Mouse (Mus musculus) liver, adult 2 months (tissue): ENCODE data around the gene Cdk11b. TPM values are rescaled to one million over a fixed set of nuclear protein-coding genes. Genes with fewer than 3 reads are reported as not detected.

Source experiments
- DNase-seq: peaks from one replicate; pipeline ENCODE4 v3.0.0-alpha.2; 2011; ENCODE audit warnings: low read depth, low spot score; ENCODE audit errors: extremely low read depth
- H3K27ac ChIP-seq: fragments of 200-500 bp; replicated peaks from 2 replicates; pipeline ENCODE4 v1.5.1; 2012; ENCODE audit warnings: low read depth, mild to moderate bottlenecking, control low read depth, inconsistent platforms, low read length; ENCODE audit not compliant: insufficient read depth
- H3K27me3 ChIP-seq: fragments of 200-500 bp; 2 replicates; pipeline ENCODE4 v1.6.1; 2012; ENCODE audit warnings: mild to moderate bottlenecking, moderate library complexity, low read length, inconsistent platforms; ENCODE audit not compliant: control insufficient read depth, insufficient read depth
- H3K36me3 ChIP-seq: fragments of 200-500 bp; 2 replicates; pipeline ENCODE4 v1.6.1; 2012; ENCODE audit warnings: low read length, inconsistent platforms; ENCODE audit not compliant: control insufficient read depth, insufficient read depth
- H3K4me1 ChIP-seq: fragments of 200-500 bp; 2 replicates; pipeline ENCODE4 v1.6.1; 2011; ENCODE audit warnings: low read length; ENCODE audit not compliant: control insufficient read depth, insufficient read depth
- H3K4me3 ChIP-seq: fragments of 200-500 bp; 2 replicates; pipeline ENCODE4 v1.5.1; 2011; ENCODE audit warnings: low read depth, mild to moderate bottlenecking, control low read depth, low read length, moderate library complexity; ENCODE audit not compliant: insufficient read depth
- H3K79me2 ChIP-seq: fragments of 200-500 bp; 2 replicates; pipeline ENCODE4 v1.6.1; 2012; ENCODE audit warnings: inconsistent platforms, mild to moderate bottlenecking, low read length, moderate library complexity; ENCODE audit not compliant: control insufficient read depth, insufficient read depth
- H3K9ac ChIP-seq: fragments of 200-500 bp; 2 replicates; pipeline ENCODE4 v1.6.1; 2012; ENCODE audit warnings: low read depth, mild to moderate bottlenecking, control low read depth, inconsistent platforms, low read length
- CTCF ChIP-seq: fragments of 200-500 bp; IDR thresholded peaks from 2 replicates; pipeline ENCODE4 v1.5.1; 2011; ENCODE audit warnings: low read depth, low read length, control low read depth
- POLR2A ChIP-seq: fragments of 200-500 bp; IDR thresholded peaks from 2 replicates; pipeline ENCODE4 v1.6.1; 2011; ENCODE audit warnings: low read length, control low read depth; ENCODE audit not compliant: insufficient read depth; ENCODE audit errors: extremely low read depth
- WGBS: fragments of 180-500 bp; shearing (Covaris S2); methylation state at CpG from one replicate; pipeline ENCODE4 v1.1.7; 2018; 5-methylcytosine and 5-hydroxymethylcytosine counted together
- polyA plus RNA-seq: library from polyadenylated mRNA; depleted of rRNA; stranded (reverse); fragments of >200 nt; gene quantifications from 2 replicates; pipeline ENCODE4 v1.2.3, GENCODE M21; 2012; rRNA removed
- total RNA-seq: library from RNA; depleted of rRNA; stranded (reverse); fragments of >200 nt; gene quantifications from 2 replicates; pipeline ENCODE4 v1.2.3, GENCODE M21; 2014; rRNA removed

Cdk11b gene
- total and polyA plus RNA-seq, 2 experiments: 10.6 to 11.2 TPM

GRCm38 (mm10) chr4:155694482-155695401 lies 70.1 kb downstream of the Cdk11b start:
- no peaks in the 10 kb centered on the region for H3K36me3 ChIP-seq
- peak overlapping the region; percentile 49 for H3K4me3 ChIP-seq
- H3K4me1 ChIP-seq: no peaks in the 10 kb centered on the region
- H3K79me2 ChIP-seq: no peaks in the 10 kb centered on the region
- H3K9ac ChIP-seq: peak overlapping the region; percentile 24
- no peak overlapping the region for H3K27ac ChIP-seq
- H3K27me3 ChIP-seq: peaks cover 6% of the 10 kb centered on the region; the same call in 1 of the 2 replicates
- WGBS: 3% methylated on average over 92 of the region's 92 CpGs
- DNase-seq: no peak
- TF ChIP-seq CTCF: 0 out of 2 replicates have a peak, but pooled peaks have one; percentile 30
- no peak for TF ChIP-seq POLR2A

GRCm38 (mm10) chr4:155695531-155696062 lies 70.9 kb downstream of the Cdk11b start:
- Histone ChIP-seq H3K9ac (no peak overlapping the region), H3K4me3 (no peak overlapping the region)
- DNase-seq: no peak

GRCm38 (mm10) chr4:155696261-155697255 lies 71.9 kb downstream of the Cdk11b start:
- H3K36me3 ChIP-seq: no peaks in the 10 kb centered on the region
- no peak overlapping the region for H3K9ac ChIP-seq
- no peak overlapping the region for H3K4me3 ChIP-seq
- no peak for DNase-seq
- H3K27ac ChIP-seq: no peak overlapping the region
- no peaks in the 10 kb centered on the region for H3K79me2 ChIP-seq
- H3K27me3 ChIP-seq: peaks cover 6% of the 10 kb centered on the region; the same call in 1 of the 2 replicates
- WGBS: 68% methylated on average over 16 of the region's 16 CpGs
- TF ChIP-seq CTCF (no peak), POLR2A (no peak)
- H3K4me1 ChIP-seq: no peaks in the 10 kb centered on the region

More at GRCm38 (mm10) chr4:155695531-155696062, 70.9 kb downstream of the Cdk11b start:
- Histone ChIP-seq H3K27ac (no peak overlapping the region), H3K79me2 (no peaks in the 10 kb centered on the region), H3K27me3 (peaks cover 6% of the 10 kb centered on the region; the same call in 1 of the 2 replicates), H3K4me1 (no peaks in the 10 kb centered on the region), H3K36me3 (no peaks in the 10 kb centered on the region)
- 71% methylated on average over 4 of the region's 4 CpGs for WGBS
- TF ChIP-seq POLR2A (no peak), CTCF (no peak)

Other genes starting within 250 kb of the Cdk11b start
- under 0.01 and 0.20 TPM in 2 replicates for gene Gabrd, start 226.7 kb upstream of the Cdk11b start, total RNA-seq
- 0.04 and 0.11 TPM in 2 replicates for gene Gabrd, start 226.7 kb upstream of the Cdk11b start, polyA plus RNA-seq
- gene Cfap74, start 215.7 kb upstream of the Cdk11b start, total RNA-seq: 0.09 and 0.27 TPM in 2 replicates
- gene Cfap74, start 215.7 kb upstream of the Cdk11b start, polyA plus RNA-seq: 0.06 TPM in 2 replicates
- not detected in 2 replicates for gene Tmem52, start 155.7 kb upstream of the Cdk11b start, total RNA-seq
- not detected in 2 replicates for gene Tmem52, start 155.7 kb upstream of the Cdk11b start, polyA plus RNA-seq
- gene Gnb1, start 133.5 kb upstream of the Cdk11b start, total RNA-seq: 26.5 and 40.1 TPM in 2 replicates
- gene Gnb1, start 133.5 kb upstream of the Cdk11b start, polyA plus RNA-seq: 140 and 143 TPM in 2 replicates
- gene Nadk, start 62.5 kb upstream of the Cdk11b start, total RNA-seq: 163 and 201 TPM in 2 replicates
- gene Nadk, start 62.5 kb upstream of the Cdk11b start, polyA plus RNA-seq: 196 and 218 TPM in 2 replicates
- 63.5 and 65.6 TPM in 2 replicates for gene Slc35e2, start 23.4 kb upstream of the Cdk11b start, total RNA-seq
- gene Slc35e2, start 23.4 kb upstream of the Cdk11b start, polyA plus RNA-seq: 18.5 and 19.8 TPM in 2 replicates
- not detected in 2 replicates for gene Gm10563, start 20.6 kb downstream of the Cdk11b start, total RNA-seq
- gene Gm10563, start 20.6 kb downstream of the Cdk11b start, polyA plus RNA-seq: not detected in 2 replicates
- gene Mmp23, start 28.5 kb downstream of the Cdk11b start, total RNA-seq: 1.7 and 1.8 TPM in 2 replicates
- 2.7 and 3.0 TPM in 2 replicates for gene Mmp23, start 28.5 kb downstream of the Cdk11b start, polyA plus RNA-seq
- gene Mib2, start 44.3 kb downstream of the Cdk11b start, total RNA-seq: 16.4 and 19.0 TPM in 2 replicates
- 32.2 and 35.8 TPM in 2 replicates for gene Mib2, start 44.3 kb downstream of the Cdk11b start, polyA plus RNA-seq
- gene Fndc10, start 69.5 kb downstream of the Cdk11b start, total RNA-seq: 0.37 and 0.54 TPM in 2 replicates
- 0.77 and 1.2 TPM in 2 replicates for gene Fndc10, start 69.5 kb downstream of the Cdk11b start, polyA plus RNA-seq
- 99.5 and 108 TPM in 2 replicates for gene Ssu72, start 79.9 kb downstream of the Cdk11b start, total RNA-seq
- 78.8 and 79.3 TPM in 2 replicates for gene Ssu72, start 79.9 kb downstream of the Cdk11b start, polyA plus RNA-seq
- under 0.01 and 0.20 TPM in 2 replicates for gene Tmem240, start 109.9 kb downstream of the Cdk11b start, total RNA-seq
- gene Tmem240, start 109.9 kb downstream of the Cdk11b start, polyA plus RNA-seq: 0.07 and 0.20 TPM in 2 replicates
- 54.5 and 71.8 TPM in 2 replicates for gene Atad3a, start 136.2 kb downstream of the Cdk11b start, total RNA-seq
- gene Atad3a, start 136.2 kb downstream of the Cdk11b start, polyA plus RNA-seq: 83.0 and 129 TPM in 2 replicates
- 0.46 and 0.47 TPM in 2 replicates for gene Vwa1, start 149.8 kb downstream of the Cdk11b start, total RNA-seq
- 0.32 and 0.56 TPM in 2 replicates for gene Vwa1, start 149.8 kb downstream of the Cdk11b start, polyA plus RNA-seq
- 0.74 and 0.87 TPM in 2 replicates for gene Tmem88b, start 161.0 kb downstream of the Cdk11b start, total RNA-seq
- gene Tmem88b, start 161.0 kb downstream of the Cdk11b start, polyA plus RNA-seq: 1.3 and 1.9 TPM in 2 replicates
- not detected in 2 replicates for gene Ankrd65, start 165.6 kb downstream of the Cdk11b start, total RNA-seq
- not detected in 2 replicates for gene Ankrd65, start 165.6 kb downstream of the Cdk11b start, polyA plus RNA-seq
- gene Mrpl20, start 178.0 kb downstream of the Cdk11b start, total RNA-seq: 72.4 and 73.0 TPM in 2 replicates
- gene Mrpl20, start 178.0 kb downstream of the Cdk11b start, polyA plus RNA-seq: 29.7 and 37.4 TPM in 2 replicates
- 54.9 and 56.1 TPM in 2 replicates for gene Ccnl2, start 187.6 kb downstream of the Cdk11b start, total RNA-seq
- 33.9 and 61.8 TPM in 2 replicates for gene Ccnl2, start 187.6 kb downstream of the Cdk11b start, polyA plus RNA-seq
- gene Aurkaip1, start 206.4 kb downstream of the Cdk11b start, total RNA-seq: 140 and 151 TPM in 2 replicates
- 141 and 154 TPM in 2 replicates for gene Aurkaip1, start 206.4 kb downstream of the Cdk11b start, polyA plus RNA-seq
- gene Mxra8, start 214.8 kb downstream of the Cdk11b start, total RNA-seq: 7.5 and 8.8 TPM in 2 replicates
- gene Mxra8, start 214.8 kb downstream of the Cdk11b start, polyA plus RNA-seq: 15.4 and 17.2 TPM in 2 replicates
- 40.5 and 44.6 TPM in 2 replicates for gene Dvl1, start 222.5 kb downstream of the Cdk11b start, total RNA-seq
- 101 and 162 TPM in 2 replicates for gene Dvl1, start 222.5 kb downstream of the Cdk11b start, polyA plus RNA-seq
- 0.37 and 0.47 TPM in 2 replicates for gene Tas1r3, start 238.5 kb downstream of the Cdk11b start, total RNA-seq
- 0.12 and 0.35 TPM in 2 replicates for gene Tas1r3, start 238.5 kb downstream of the Cdk11b start, polyA plus RNA-seq
- 5.7 and 7.5 TPM in 2 replicates for gene Cptp, start 244.6 kb downstream of the Cdk11b start, total RNA-seq
- gene Cptp, start 244.6 kb downstream of the Cdk11b start, polyA plus RNA-seq: 32.1 and 48.6 TPM in 2 replicates
- 13.6 and 18.8 TPM in 2 replicates for gene Ints11, start 244.7 kb downstream of the Cdk11b start, total RNA-seq
- 15.8 and 20.9 TPM in 2 replicates for gene Ints11, start 244.7 kb downstream of the Cdk11b start, polyA plus RNA-seq